Mouse (Mus musculus) kidney, adult 9 months (tissue): ENCODE results near the gene Pnn.

Source experiments
- DNase-seq: peaks from one replicate; pipeline ENCODE4 v3.0.0; 2022

Pnn gene

GRCm38 (mm10) chr12:59076996-59077395 is 10.3 kb downstream of the Pnn start:
- no peak for DNase-seq

DNA sequence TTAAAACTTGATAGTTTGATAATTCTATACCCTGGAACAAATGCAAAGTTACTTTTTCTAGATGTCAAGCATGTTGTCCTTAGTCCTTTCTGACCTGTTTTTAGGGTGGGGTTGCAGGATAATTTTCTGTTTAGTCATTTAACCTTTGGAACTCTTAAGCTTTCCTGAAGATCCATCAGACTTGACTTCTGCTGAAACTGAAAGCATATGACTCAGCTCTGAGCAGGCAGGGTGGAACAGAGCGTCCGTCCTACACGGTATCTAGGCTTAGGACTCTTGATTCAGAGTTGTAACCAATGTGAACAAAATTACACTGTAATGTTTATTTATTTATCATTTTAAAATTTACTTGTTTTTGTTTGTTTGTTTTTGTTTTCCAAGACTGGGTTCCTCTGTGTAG is 11.2 kb downstream of the Pnn start:
- no peak for DNase-seq

GRCm38 (mm10) chr12:59080461-59080860 is 13.8 kb downstream of the Pnn start:
- no peak for DNase-seq

DNA sequence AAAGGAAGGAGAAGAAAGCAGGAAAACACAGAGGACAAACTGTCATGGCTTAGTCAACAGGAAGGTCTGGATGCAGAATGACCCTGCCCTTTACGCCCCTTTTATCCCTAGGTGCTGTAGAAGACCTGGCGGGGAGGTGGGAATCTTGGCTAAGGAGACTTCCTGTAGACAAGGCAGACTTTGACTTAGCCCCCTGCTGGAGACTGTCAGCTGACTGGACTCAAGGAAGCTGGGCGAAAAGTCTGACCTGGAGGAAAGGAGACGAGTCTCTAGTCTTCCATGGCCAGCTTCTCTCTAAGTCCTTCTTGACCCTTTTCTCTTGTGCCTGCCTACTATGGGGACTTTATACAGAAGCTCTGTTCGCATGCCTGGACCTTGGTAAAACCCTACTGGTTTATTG is 17.8 kb downstream of the Pnn start:
- DNase-seq: peak; percentile 41

DNA sequence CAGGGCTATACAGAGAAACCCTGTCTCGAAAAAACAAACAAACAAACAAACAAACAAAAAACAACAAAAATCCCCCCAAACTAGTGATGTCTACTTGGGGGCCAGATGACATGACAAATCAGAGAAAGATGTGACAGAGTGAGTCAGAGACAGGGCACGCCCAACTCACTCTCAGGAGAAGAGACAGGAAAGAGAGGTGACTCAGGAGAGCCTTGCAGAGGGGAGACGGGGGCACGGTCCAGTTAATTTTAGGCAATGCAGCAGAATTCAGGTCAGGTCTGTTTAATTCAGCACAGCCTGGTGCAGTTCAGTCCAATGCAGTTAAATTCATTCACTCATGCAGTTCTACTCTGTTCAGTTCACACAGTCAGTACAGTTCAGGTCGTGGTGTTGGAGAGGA is 19.5 kb downstream of the Pnn start:
- DNase-seq: peak; percentile 41

GRCm38 (mm10) chr12:59093543-59093942 is 26.9 kb downstream of the Pnn start:
- DNase-seq: peak; percentile 17

DNA sequence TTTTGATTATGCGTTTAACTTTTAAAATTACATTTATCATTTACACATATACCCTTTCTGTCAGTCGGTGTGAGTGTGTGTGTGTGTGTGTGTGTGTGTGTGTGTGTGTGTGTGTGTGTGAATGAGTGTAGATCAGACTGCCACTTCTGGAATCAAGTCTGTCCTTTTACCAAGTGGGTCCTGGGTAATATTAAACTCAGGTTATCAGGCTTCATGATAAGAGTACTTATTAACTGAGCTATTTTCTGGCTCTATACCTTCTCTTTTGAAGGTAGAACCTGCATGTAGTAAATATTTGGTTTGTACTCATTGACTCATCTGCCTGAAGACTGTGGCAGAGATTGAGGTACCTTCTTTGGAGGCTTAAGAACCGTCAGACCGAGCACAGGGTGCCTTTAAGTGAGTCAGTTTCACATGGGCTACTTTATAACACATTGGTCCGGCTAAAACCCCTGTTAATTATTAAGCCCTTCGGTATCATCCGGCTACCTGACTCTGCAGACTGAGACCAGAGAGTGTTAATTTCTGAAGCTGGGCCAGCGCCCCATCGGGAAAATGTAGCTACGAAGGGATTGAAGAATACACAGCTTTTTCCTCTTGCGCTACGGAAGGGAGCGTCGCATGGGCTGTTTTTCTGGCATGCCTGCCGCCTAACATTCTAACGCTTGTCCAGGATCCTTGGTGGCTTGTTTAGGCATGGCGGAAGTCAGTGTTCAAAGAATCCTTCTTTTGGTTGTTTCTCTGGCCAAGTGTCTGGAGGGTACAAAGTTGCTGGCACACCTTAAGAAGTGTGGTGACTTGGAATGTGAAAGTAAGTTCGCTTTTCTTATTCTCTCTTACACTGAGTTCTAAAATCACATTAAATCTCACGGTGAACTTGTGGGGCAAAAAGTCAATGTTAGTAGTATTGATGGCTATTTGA is 28.7 kb downstream of the Pnn start, which contains the start of gene Mia2:
Mia2 (plus strand) TSS at position 696 of the 922 bp plus-strand sequence.
- DNase-seq: peak; percentile 91

GRCm38 (mm10) chr12:59104771-59105170 is 38.1 kb downstream of the Pnn start:
- no peak for DNase-seq

DNA sequence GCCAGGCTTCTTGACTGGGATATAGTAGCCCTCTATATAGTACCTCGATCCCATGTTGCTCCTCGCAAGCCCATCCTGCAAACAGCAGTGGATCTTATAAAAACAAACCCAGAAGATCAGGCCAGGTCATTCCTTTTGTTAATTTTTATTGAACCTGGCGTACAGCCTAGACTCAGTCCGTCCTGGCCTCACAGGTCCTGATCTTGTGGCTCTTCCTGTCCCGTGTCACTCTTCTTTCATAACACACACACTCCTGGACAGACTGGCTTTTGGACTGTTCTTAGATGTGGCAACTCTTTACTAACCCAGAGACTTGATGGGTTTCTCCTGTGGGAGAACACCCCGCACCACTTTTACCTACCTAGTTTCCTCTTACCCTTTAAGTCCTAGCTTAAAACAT is 39.2 kb downstream of the Pnn start:
- peak; percentile 88 for DNase-seq

DNA sequence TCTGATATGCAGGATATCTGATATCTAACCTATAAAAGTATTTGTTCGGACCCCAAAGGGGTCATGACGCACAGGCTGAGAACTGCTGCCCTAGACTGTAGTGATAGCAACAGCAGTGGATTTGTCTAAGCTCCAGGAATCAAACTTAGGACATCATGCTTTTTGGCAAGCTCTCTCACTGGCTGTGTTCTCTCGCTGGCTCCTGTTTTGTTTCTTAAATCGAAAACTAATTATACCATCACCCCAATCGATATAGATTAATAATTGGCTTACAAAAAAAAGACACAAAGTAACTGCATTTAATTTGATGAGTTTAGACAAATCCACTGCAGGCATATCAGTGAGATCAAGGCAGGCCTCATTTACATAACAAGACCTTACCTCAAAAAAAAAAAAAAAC is 39.8 kb downstream of the Pnn start:
- DNase-seq: no peak

GRCm38 (mm10) chr12:59107926-59108325 is 41.2 kb downstream of the Pnn start:
- no peak for DNase-seq

- DNase-seq: no peak
These were observed 50.5 kb downstream of the Pnn start for GRCm38 (mm10) chr12:59117184-59117583.
